In the genomic region with DNA sequence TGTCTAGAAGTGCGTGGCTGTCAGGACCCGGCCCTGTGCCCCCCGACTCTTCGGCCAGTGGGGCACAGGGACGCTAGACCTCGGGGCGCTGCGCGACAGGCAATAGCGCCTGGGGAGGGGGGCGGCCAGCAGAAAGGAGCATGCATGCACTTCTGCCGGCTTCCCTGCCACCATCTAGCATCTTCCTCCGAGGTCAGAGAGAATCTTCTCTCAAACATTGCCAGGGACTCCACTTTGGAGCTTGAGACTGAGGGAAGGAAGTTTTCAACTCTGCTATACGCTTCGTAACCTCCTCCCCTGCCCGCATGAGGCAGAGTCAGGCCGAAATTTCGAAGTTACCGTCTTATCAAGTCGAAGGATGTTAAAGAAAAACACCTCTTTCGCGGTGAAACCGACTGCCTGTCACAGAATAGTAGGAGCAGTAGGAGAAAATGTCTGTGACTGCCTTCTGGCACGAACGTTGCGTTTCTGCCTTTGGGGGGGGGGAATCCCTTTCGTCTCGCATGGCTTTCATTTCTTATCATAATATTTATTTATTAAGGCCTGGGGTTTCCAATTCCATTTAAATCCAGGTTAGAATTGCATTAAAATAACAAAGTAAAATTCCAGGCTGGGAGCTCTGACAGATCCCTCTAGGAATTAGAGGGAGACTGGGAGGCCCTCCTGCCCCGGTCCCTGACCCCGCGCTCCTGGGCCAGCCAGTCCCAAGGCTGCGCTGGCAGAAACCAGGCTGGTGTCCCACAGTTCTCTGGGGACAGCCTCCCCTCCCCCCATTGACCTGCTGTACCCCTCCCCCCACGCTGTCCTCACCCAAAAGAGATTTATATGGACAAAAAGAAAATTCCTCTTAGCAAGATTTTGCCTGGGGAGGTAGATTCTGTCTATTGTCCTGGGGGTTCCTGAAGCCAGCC, we compare ENCODE assay signal across 7 mouse cellular contexts. TPM values are rescaled to one million over a fixed set of nuclear protein-coding genes. Genes with fewer than 3 reads are reported as not detected.
ATAC-seq lines count a peak whose summit lies in the region.

No protein-coding gene starts in this region.

- WGBS in embryonic facial prominence, embryonic 15.5 days = 2% methylated on average over 33 of the region's 33 CpGs
- WGBS in limb, embryonic 12.5 days = under 1% methylated on average over 33 of the region's 33 CpGs
- 2% methylated on average over 33 of the region's 33 CpGs for WGBS in stomach, embryonic 14.5 days

- H3K4me1 ChIP-seq in megakaryocyte, embryonic 14.5 days = peaks cover 32% of the 10 kb centered on the region
- peaks cover 73% of the 10 kb centered on the region for H3K4me1 ChIP-seq in embryonic facial prominence, embryonic 15.5 days
- peaks cover 80% of the 10 kb centered on the region for H3K4me1 ChIP-seq in limb, embryonic 12.5 days (replicated peaks)
- peaks cover 18% of the 10 kb centered on the region for H3K4me1 ChIP-seq in stomach, embryonic 14.5 days (ENCODE audit: control insufficient read depth, insufficient read depth, low read length)

- peak overlapping the region; percentile 73 for H3K27ac ChIP-seq in embryonic facial prominence, embryonic 15.5 days (replicated peaks)
- H3K27ac ChIP-seq in limb, embryonic 12.5 days = peak overlapping the region; percentile 96
- H3K27ac ChIP-seq in stomach, embryonic 14.5 days (ENCODE audit: low read length) = no peak overlapping the region

- peaks cover 5% of the 10 kb centered on the region; the same call in 1 of the 2 replicates for H3K9me3 ChIP-seq in megakaryocyte, embryonic 14.5 days
- no peaks in the 10 kb centered on the region for H3K9me3 ChIP-seq in embryonic facial prominence, embryonic 15.5 days (replicated peaks)
- H3K9me3 ChIP-seq in limb, embryonic 12.5 days = no peaks in the 10 kb centered on the region
- H3K9me3 ChIP-seq in stomach, embryonic 14.5 days (ENCODE audit: control insufficient read depth, low read depth, low read length) = no peaks in the 10 kb centered on the region

- H3K4me3 ChIP-seq in megakaryocyte, embryonic 14.5 days (replicated peaks) = peak overlapping the region; percentile 88
- H3K4me3 ChIP-seq in embryonic facial prominence, embryonic 15.5 days (replicated peaks) = peak overlapping the region; percentile 61
- H3K4me3 ChIP-seq in limb, embryonic 12.5 days (replicated peaks) = peak overlapping the region; percentile 83
- peak overlapping the region; percentile 58 for H3K4me3 ChIP-seq in stomach, embryonic 14.5 days (ENCODE audit: low read depth, low read length)

- H3K4me2 ChIP-seq in embryonic facial prominence, embryonic 15.5 days (replicated peaks) = peak overlapping the region; percentile 95
- peak overlapping the region; percentile 89 for H3K4me2 ChIP-seq in limb, embryonic 12.5 days
- peak overlapping the region; percentile 94 for H3K4me2 ChIP-seq in stomach, embryonic 14.5 days (replicated peaks; ENCODE audit: low read depth, low read length)

- H3K36me3 ChIP-seq in megakaryocyte, embryonic 14.5 days (replicated peaks; ENCODE audit: low read length) = no peaks in the 10 kb centered on the region
- no peaks in the 10 kb centered on the region for H3K36me3 ChIP-seq in embryonic facial prominence, embryonic 15.5 days
- no peaks in the 10 kb centered on the region for H3K36me3 ChIP-seq in limb, embryonic 12.5 days
- no peaks in the 10 kb centered on the region for H3K36me3 ChIP-seq in stomach, embryonic 14.5 days (ENCODE audit: control insufficient read depth, insufficient read depth, low read length)

- ATAC-seq in megakaryocyte, adult 5-6 weeks (ENCODE audit: poor library complexity, severe bottlenecking) = no peak
- ATAC-seq in embryonic facial prominence, embryonic 15.5 days (ENCODE audit: insufficient number of reproducible peaks, low FRiP score, low TSS enrichment, low read depth) = no peak
- no peak for ATAC-seq in limb, embryonic 12.5 days (ENCODE audit: insufficient number of reproducible peaks, insufficient read depth, low FRiP score, low TSS enrichment, low read depth)
- no peak for ATAC-seq in stomach, embryonic 14.5 days (ENCODE audit: insufficient number of reproducible peaks, insufficient read depth, low FRiP score, low read depth)
- ATAC-seq in megakaryocyte-erythroid progenitor cell, adult 5-6 weeks (replicated peaks; ENCODE audit: low FRiP score, low TSS enrichment, poor library complexity, severe bottlenecking) = no peak
- no peak for ATAC-seq in cerebellum, adult (ENCODE audit: insufficient number of reproducible peaks, low FRiP score, low TSS enrichment)

- peaks cover 95% of the 10 kb centered on the region for H3K27me3 ChIP-seq in megakaryocyte, embryonic 14.5 days (replicated peaks)
- peaks cover 9% of the 10 kb centered on the region; the same call in 1 of the 2 replicates for H3K27me3 ChIP-seq in embryonic facial prominence, embryonic 15.5 days
- peaks cover 35% of the 10 kb centered on the region for H3K27me3 ChIP-seq in limb, embryonic 12.5 days
- H3K27me3 ChIP-seq in stomach, embryonic 14.5 days (ENCODE audit: control insufficient read depth, insufficient read depth, low read length) = no peaks in the 10 kb centered on the region

- peak overlapping the region; percentile 31 for H3K9ac ChIP-seq in embryonic facial prominence, embryonic 15.5 days
- H3K9ac ChIP-seq in limb, embryonic 12.5 days (replicated peaks) = peak overlapping the region; percentile 91
- H3K9ac ChIP-seq in stomach, embryonic 14.5 days (replicated peaks; ENCODE audit: low read depth, low read length) = peak overlapping the region; percentile 49

RNA-seq across cellular contexts. Expression of a gene that starts 1.0 kb away (rescaled TPM):
- 0.54 TPM in 1 of 2 replicates, not detected in the other for polyA plus RNA-seq in megakaryocyte, embryonic 14.5 days (2012; ENCODE audit: insufficient read depth, low replicate concordance)
- not detected in 2 replicates for total RNA-seq in megakaryocyte, adult 5-6 weeks (2015)
- total RNA-seq in megakaryocyte, adult 5-6 weeks (2017) = not detected in 2 replicates
- polyA plus RNA-seq in embryonic facial prominence, embryonic 15.5 days (2015; fragmentation: Nextera tagmentation; extraction: Ambion mirVana) = 6.6 and 6.9 TPM in 2 replicates
- 8.7 and 12.0 TPM in 2 replicates for polyA plus RNA-seq in limb, embryonic 12.5 days (2016; fragmentation: Nextera tagmentation; extraction: Ambion mirVana)
- 3.3 and 4.8 TPM in 2 replicates for polyA plus RNA-seq in stomach, embryonic 14.5 days (2014; fragmentation: Nextera tagmentation; extraction: Ambion mirVana)
- total RNA-seq in megakaryocyte-erythroid progenitor cell, adult 5-6 weeks (2014; fragmentation: Nextera tagmentation) = not detected in 2 replicates
- 0.15 TPM in 1 of 2 replicates, not detected in the other for total RNA-seq in megakaryocyte-erythroid progenitor cell, adult 5-6 weeks (2017)

RNA-seq across cellular contexts. Expression of a gene that starts 34.0 kb away (rescaled TPM):
- polyA plus RNA-seq in megakaryocyte, embryonic 14.5 days (2012; ENCODE audit: insufficient read depth, low replicate concordance) = 45.0 and 64.1 TPM in 2 replicates
- 4.2 and 6.4 TPM in 2 replicates for total RNA-seq in megakaryocyte, adult 5-6 weeks (2015)
- total RNA-seq in megakaryocyte, adult 5-6 weeks (2017) = 7.1 and 8.1 TPM in 2 replicates
- 43.0 and 44.7 TPM in 2 replicates for polyA plus RNA-seq in embryonic facial prominence, embryonic 15.5 days (2015; fragmentation: Nextera tagmentation; extraction: Ambion mirVana)
- polyA plus RNA-seq in limb, embryonic 12.5 days (2016; fragmentation: Nextera tagmentation; extraction: Ambion mirVana) = 51.9 and 54.9 TPM in 2 replicates
- 32.5 and 37.3 TPM in 2 replicates for polyA plus RNA-seq in stomach, embryonic 14.5 days (2014; fragmentation: Nextera tagmentation; extraction: Ambion mirVana)
- total RNA-seq in megakaryocyte-erythroid progenitor cell, adult 5-6 weeks (2014; fragmentation: Nextera tagmentation) = 17.5 and 27.0 TPM in 2 replicates
- 8.7 and 13.3 TPM in 2 replicates for total RNA-seq in megakaryocyte-erythroid progenitor cell, adult 5-6 weeks (2017)

Comparison
In these comparisons a context has a peak if more than half of its experiments do, and no peak if none do; other contexts are left out.
1. H3K9ac ChIP-seq: peak in every context shown above with its lines; median percentile 91 in limb, embryonic 12.5 days; 49 in stomach, embryonic 14.5 days; 31 in embryonic facial prominence, embryonic 15.5 days.